Mouse (Mus musculus) left cerebral cortex, adult 8-10 months (tissue): ENCODE measurements at regions not wholly inside any gene's neighbourhood (a gene's known extent, or its start where the extent isn't known, plus 50 kb on each side); places are given as distances from the start of the nearest gene placed in this dataset.

Experiments
- DNase-seq, 2 experiments: peaks; one replicate each; pipeline ENCODE4 v3.0.0; 2022; ENCODE audit warnings: low spot score in 2 of 2

- DNase-seq, result peak; percentile 5 to 82
Measured at GRCm38 (mm10) chr14:8867641-8868040, 201.6 kb upstream of the 4930452B06Rik start.

GRCm38 (mm10) chr14:8851572-8851971, 185.5 kb upstream of the 4930452B06Rik start:
- no peak for DNase-seq

- DNase-seq, result no peak
Measured at GRCm38 (mm10) chr14:8850208-8850607, 184.2 kb upstream of the 4930452B06Rik start.

GRCm38 (mm10) chr14:8833516-8833915, 167.5 kb upstream of the 4930452B06Rik start:
- DNase-seq, result no peak

GRCm38 (mm10) chr14:8800217-8800616, 134.2 kb upstream of the 4930452B06Rik start:
- DNase-seq, result peak in 1 of 2 experiments; percentile 1

GRCm38 (mm10) chr14:8789348-8789747, 123.3 kb upstream of the 4930452B06Rik start:
- DNase-seq, result no peak

- no peak for DNase-seq
Measured at GRCm38 (mm10) chr14:8760541-8760940, 94.5 kb upstream of the 4930452B06Rik start.

- no peak for DNase-seq
Measured at GRCm38 (mm10) chr14:8736831-8737230, 70.8 kb upstream of the 4930452B06Rik start.

- no peak for DNase-seq
Measured at GRCm38 (mm10) chr14:8733261-8733660, 67.2 kb upstream of the 4930452B06Rik start.

GRCm38 (mm10) chr14:8727364-8727763, 61.3 kb upstream of the 4930452B06Rik start:
- no peak for DNase-seq
